Mouse (Mus musculus) hindbrain, postnatal 0 days (tissue): ENCODE measurements around the gene Frmd4b. TPM values are rescaled to one million over a fixed set of nuclear protein-coding genes. Genes with fewer than 3 reads are reported as not detected.
A peak's percentile ranks its signal among the peaks of the same experiment; 100 is the strongest.

Experiments used
- ATAC-seq: fragments of 200-750 bp; cut with Nextera tagmentation; 2 replicates; pipeline ENCODE4 v1.8.0; 2017; ENCODE audit warnings: mild to moderate bottlenecking, moderate TSS enrichment, moderate library complexity
- DNase-seq: peaks from one replicate; pipeline ENCODE4 v3.0.0-alpha.2; 2015; ENCODE audit warnings: low spot score
- H3K27ac ChIP-seq: fragments of 300-500 bp; sonication (generic); 2 replicates; pipeline ENCODE4 v1.5.1; 2014; ENCODE audit warnings: mild to moderate bottlenecking
- H3K27me3 ChIP-seq: fragments of 300-500 bp; sonication (generic); 2 replicates; pipeline ENCODE4 v1.6.1; 2014; ENCODE audit warnings: low read length, mixed read lengths; ENCODE audit not compliant: insufficient read depth
- H3K36me3 ChIP-seq: fragments of 300-500 bp; sonication (generic); 2 replicates; pipeline ENCODE4 v1.6.1; 2014; ENCODE audit warnings: low read length, mixed read lengths; ENCODE audit not compliant: insufficient read depth
- H3K4me1 ChIP-seq: fragments of 300-500 bp; sonication (generic); 2 replicates; pipeline ENCODE4 v1.6.1; 2014; ENCODE audit warnings: antibody characterized with exemption, low read length, mixed read lengths; ENCODE audit not compliant: insufficient read depth
- H3K4me2 ChIP-seq: fragments of 300-500 bp; sonication (generic); 2 replicates; pipeline ENCODE4 v1.6.1; 2014; ENCODE audit warnings: low read depth, mild to moderate bottlenecking, low read length, moderate library complexity, mixed read lengths
- H3K4me3 ChIP-seq: fragments of 300-500 bp; sonication (generic); 2 replicates; pipeline ENCODE4 v1.5.1; 2014; ENCODE audit warnings: low read length
- H3K9ac ChIP-seq: fragments of 300-500 bp; sonication (generic); replicated peaks from 2 replicates; pipeline ENCODE4 v1.6.1; 2014; ENCODE audit warnings: mild to moderate bottlenecking, low read length, moderate library complexity, mixed read lengths
- H3K9me3 ChIP-seq: fragments of 300-500 bp; sonication (generic); 2 replicates; pipeline ENCODE4 v1.6.1; 2016; ENCODE audit warnings: low read length, mixed read lengths
- CTCF ChIP-seq: IDR thresholded peaks from 2 replicates; pipeline ENCODE4 v1.5.1; 2016; ENCODE audit warnings: antibody characterized with exemption, control low read depth, low read depth
- WGBS: fragments of 180-500 bp; shearing (Covaris S2); extraction: QIAGEN DNeasy Blood & Tissue Kit; methylation state at CpG from one replicate; pipeline ENCODE4 v1.1.7; 2014; 5-methylcytosine and 5-hydroxymethylcytosine counted together
- polyA plus RNA-seq: library from polyadenylated mRNA; unstranded; fragments of >200 nt; fragmentation: Nextera tagmentation; extraction: Ambion mirVana; gene quantifications from 2 replicates; pipeline ENCODE4 v1.2.1, GENCODE M21; 2015
- total RNA-seq: library from RNA; depleted of rRNA; stranded (reverse); fragments of >200 nt; gene quantifications from 2 replicates; pipeline ENCODE4 v1.2.3, GENCODE M21; 2014

Frmd4b gene
- total and polyA plus RNA-seq, 2 experiments from 2014 or later: 12.6 to 20.2 TPM

DNA sequence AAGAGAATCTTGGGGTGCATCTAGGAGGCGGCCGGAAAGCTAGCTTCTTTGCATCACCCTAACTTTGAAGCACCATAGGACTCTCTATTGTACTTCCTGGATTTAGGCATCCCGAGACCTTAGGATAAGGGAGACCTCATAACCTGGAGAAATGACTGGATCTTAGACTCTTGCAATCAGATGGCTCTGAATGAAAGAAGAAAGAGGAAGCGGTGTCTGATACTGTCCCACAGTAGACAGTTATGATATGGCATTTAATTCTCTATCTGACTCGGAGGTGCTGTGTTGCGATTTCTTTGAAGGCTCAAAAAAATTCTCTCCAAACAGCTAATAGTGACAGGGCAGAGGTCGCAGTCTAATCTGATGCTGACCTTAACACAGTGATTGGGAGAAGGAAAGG is 433 bp upstream of the Frmd4b start:
- DNase-seq (no peak), ATAC-seq (no peak)
- Histone ChIP-seq H3K4me1 (peaks cover 5% of the 10 kb centered on the region; the same call in 1 of the 2 replicates), H3K4me3 (peak overlapping the region; percentile 76), H3K27me3 (no peaks in the 10 kb centered on the region), H3K27ac (peak overlapping the region; percentile 83; the same call in 1 of the 2 replicates), H3K9me3 (no peaks in the 10 kb centered on the region), H3K4me2 (peak overlapping the region; percentile 92), H3K36me3 (no peaks in the 10 kb centered on the region), H3K9ac (peak overlapping the region; percentile 57; the same call in 1 of the 2 replicates)
- WGBS: 24% methylated on average over 7 of the region's 7 CpGs
- no peak for TF ChIP-seq CTCF

DNA sequence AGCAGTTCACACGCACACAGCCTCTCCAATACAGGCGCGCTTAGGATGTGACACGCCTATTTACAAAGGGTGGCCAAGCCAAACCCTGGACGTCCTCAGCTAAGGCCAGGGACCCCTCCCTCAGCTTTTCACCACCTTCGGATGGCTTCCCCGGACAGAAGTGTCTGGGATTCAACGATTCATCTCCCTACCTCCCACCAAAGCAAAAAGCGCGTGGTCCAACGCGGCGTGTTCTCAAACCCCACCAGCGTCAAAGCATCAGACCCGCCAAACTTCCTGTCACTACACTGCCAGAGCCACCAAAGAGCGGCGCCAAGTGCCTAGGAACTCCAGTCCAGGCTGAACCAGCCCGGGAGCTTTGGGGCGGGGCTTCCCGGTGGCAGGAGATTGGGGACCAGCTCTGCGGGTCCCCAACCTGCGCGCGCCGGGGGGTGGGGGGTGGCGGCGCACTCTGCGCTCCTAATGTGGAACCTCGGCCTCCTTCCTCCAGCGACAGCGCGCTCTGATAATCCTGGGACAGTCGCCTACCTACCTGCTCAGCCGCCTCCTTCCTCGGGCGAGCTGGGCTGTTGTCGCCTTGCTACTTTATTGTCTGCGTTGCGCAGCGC is 579 bp downstream of the Frmd4b start:
- DNase-seq (peak; percentile 76), ATAC-seq (peak; percentile 69)
- H3K9me3 ChIP-seq: no peaks in the 10 kb centered on the region
- H3K4me2 ChIP-seq: peak overlapping the region; percentile 92
- peaks cover 5% of the 10 kb centered on the region; the same call in 1 of the 2 replicates for H3K4me1 ChIP-seq
- H3K4me3 ChIP-seq: peak overlapping the region; percentile 76
- peak overlapping the region; percentile 57 for H3K9ac ChIP-seq
- no peaks in the 10 kb centered on the region for H3K36me3 ChIP-seq
- WGBS: under 1% methylated on average over 39 of the region's 40 CpGs
- peak overlapping the region; percentile 83 for H3K27ac ChIP-seq
- H3K27me3 ChIP-seq: no peaks in the 10 kb centered on the region
- no peak for TF ChIP-seq CTCF

DNA sequence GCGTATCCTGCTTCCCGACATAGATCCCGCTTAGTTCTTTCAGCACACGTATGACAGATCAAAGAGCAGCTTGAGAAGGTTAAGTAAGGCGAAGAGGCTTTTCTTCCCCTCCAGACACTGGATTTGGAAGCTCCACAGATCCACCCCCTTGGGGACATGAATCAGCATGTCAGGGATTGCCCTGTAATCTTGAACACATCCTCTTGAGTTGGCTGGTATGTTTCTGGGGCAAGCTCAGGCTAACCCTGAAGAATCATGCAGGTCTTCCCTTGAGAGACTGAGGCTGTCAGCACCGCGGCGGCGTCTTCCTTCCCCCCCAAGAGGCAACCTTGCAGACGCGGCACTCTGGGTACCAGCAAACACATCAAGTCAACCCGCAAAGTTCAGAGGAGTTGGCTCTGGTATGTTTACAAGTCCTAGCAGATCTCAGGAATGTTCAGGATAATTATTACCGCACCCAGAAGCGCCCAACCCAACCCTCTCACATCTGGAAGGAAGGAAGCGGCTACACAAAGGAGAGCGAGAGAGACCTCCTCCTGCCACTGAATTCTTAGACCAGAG is 1.4 kb downstream of the Frmd4b start:
- DNase-seq: no peak
- Histone ChIP-seq H3K9ac (peak overlapping the region; percentile 57), H3K9me3 (no peaks in the 10 kb centered on the region), H3K27ac (0 out of 2 replicates have a peak overlapping the region, but pooled peaks have one; percentile 83), H3K4me2 (peak overlapping the region; percentile 92), H3K27me3 (no peaks in the 10 kb centered on the region), H3K4me1 (peaks cover 5% of the 10 kb centered on the region; the same call in 1 of the 2 replicates), H3K36me3 (no peaks in the 10 kb centered on the region), H3K4me3 (peak overlapping the region; percentile 76)
- 4% methylated on average over 16 of the region's 16 CpGs for WGBS
- no peak for ATAC-seq
- TF ChIP-seq CTCF: no peak

DNA sequence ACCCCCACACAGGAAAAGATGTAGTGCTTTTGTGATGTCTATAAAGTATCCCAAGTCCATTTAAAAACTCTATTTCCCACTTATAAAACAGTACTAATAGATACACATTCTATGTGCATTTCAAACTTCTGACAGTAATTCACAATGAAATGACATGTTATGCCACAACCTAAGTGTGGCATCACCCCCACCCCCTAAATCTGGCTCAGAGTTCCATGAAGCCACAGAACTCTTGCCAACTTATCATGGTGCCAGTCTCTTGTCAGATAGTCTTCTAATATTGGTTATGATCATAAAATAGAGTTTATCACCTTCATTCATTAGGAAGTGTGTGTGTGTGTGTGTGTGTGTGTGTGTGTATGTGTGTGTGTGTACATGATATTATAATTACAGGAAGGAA is 3.2 kb downstream of the Frmd4b start:
- Histone ChIP-seq H3K27ac (no peak overlapping the region), H3K9me3 (no peaks in the 10 kb centered on the region), H3K27me3 (no peaks in the 10 kb centered on the region), H3K9ac (no peak overlapping the region), H3K4me2 (no peak overlapping the region), H3K4me1 (peaks cover 10% of the 10 kb centered on the region; the same call in 1 of the 2 replicates), H3K4me3 (no peak overlapping the region), H3K36me3 (no peaks in the 10 kb centered on the region)
- no peak for TF ChIP-seq CTCF
- no peak for ATAC-seq
- no peak for DNase-seq

DNA sequence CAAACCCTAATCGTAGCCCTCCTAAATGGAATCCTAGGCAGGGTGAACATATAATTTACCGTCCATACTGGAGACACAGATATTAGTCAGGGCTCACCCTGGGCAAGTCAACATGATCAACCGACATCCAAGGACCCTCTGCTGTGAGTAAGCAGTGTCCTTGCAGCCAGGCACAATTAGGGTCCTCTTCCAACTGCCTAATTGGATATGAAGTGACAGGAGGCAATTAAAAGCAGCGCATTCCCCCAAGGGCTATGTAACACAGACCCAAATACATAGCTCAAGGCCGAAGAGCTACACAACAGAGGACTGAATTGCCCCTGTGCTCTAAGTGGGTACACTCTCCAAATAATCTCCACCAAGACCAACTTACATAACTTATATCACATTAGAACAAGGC is 4.5 kb downstream of the Frmd4b start:
- DNase-seq (no peak), ATAC-seq (no peak)
- no peak overlapping the region for H3K4me2 ChIP-seq
- no peak overlapping the region for H3K27ac ChIP-seq
- no peak overlapping the region for H3K4me3 ChIP-seq
- no peak overlapping the region for H3K9ac ChIP-seq
- H3K4me1 ChIP-seq: peaks cover 10% of the 10 kb centered on the region; the same call in 1 of the 2 replicates
- no peaks in the 10 kb centered on the region for H3K27me3 ChIP-seq
- no peaks in the 10 kb centered on the region for H3K9me3 ChIP-seq
- TF ChIP-seq CTCF: no peak
- H3K36me3 ChIP-seq: no peaks in the 10 kb centered on the region
- 63% methylated on average over 5 of the region's 5 CpGs for WGBS

DNA sequence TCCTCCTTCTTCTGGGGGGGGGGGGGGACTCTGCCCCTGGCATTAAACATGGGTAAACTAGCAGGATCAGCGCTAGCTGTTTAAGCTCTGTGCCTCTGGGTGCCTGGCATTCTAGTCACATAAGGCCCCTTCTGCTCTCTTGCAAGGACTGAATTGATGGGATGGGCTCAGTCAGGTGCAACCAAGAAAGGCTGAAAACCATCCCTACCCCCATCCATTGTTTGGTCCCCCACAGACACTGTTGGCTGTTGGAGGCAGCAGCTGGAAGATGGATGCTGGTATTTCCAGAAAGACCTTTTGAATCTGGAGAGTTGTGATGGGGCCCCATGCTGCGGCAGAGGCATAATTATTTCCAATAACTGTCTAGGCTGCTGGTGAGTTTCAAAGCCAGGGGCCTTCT is 7.3 kb downstream of the Frmd4b start:
- Histone ChIP-seq H3K9ac (no peak overlapping the region), H3K4me3 (no peak overlapping the region), H3K4me1 (0 out of 2 replicates have a peak, but pooled peaks cover 4% of the 10 kb centered on the region), H3K36me3 (no peaks in the 10 kb centered on the region), H3K27me3 (no peaks in the 10 kb centered on the region), H3K27ac (no peak overlapping the region), H3K4me2 (no peak overlapping the region), H3K9me3 (no peaks in the 10 kb centered on the region)
- DNase-seq: no peak
- ATAC-seq: no peak
- TF ChIP-seq CTCF: no peak
- 34% methylated on average over 2 of the region's 2 CpGs for WGBS

DNA sequence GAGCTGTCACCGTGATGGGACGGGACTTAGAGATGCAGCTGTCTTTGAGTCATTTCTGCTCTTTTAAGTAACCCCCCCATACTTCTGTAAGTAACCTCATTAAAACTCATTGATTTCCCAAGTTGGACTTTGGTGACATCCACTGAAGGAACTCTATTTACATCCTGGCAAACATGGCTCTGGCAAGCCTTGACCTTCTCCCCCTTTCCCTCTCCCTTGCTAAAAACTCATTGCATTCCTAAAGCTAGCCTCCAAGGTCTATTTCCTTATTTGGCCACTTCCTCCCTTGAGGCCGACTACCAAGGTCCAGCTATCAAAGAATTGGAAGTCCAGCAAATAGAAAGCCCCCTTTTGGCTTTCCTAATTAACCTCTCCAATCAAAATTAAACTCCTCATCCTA is 9.7 kb downstream of the Frmd4b start:
- no peaks in the 10 kb centered on the region for H3K9me3 ChIP-seq
- peaks cover 10% of the 10 kb centered on the region; the same call in 1 of the 2 replicates for H3K4me1 ChIP-seq
- ATAC-seq (no peak), DNase-seq (no peak)
- no peak overlapping the region for H3K27ac ChIP-seq
- no peak overlapping the region for H3K4me3 ChIP-seq
- no peak for TF ChIP-seq CTCF
- no peak overlapping the region for H3K4me2 ChIP-seq
- no peak overlapping the region for H3K9ac ChIP-seq
- WGBS: 61% methylated on average over 3 of the region's 3 CpGs
- H3K27me3 ChIP-seq: no peaks in the 10 kb centered on the region
- no peaks in the 10 kb centered on the region for H3K36me3 ChIP-seq
